Mouse (Mus musculus): ENCODE measurements around the gene Mmp8.

- no peak for TF ChIP-seq CTCF (IDR thresholded peaks at IDR 0.05; ENCODE audit: control insufficient read depth, insufficient read depth, low read length)
- no peak for TF ChIP-seq POLR2A (IDR thresholded peaks at IDR 0.05; ENCODE audit: borderline replicate concordance, control insufficient read depth, low read depth, low read length)
Observed at GRCm38 (mm10) chr9:7567376-7567775, 9.1 kb downstream of the Mmp8 start.

Measured in bone marrow, adult 2 months (tissue).